In genomic region chr4:150855346-150855745, GRCm38 (mm10) we compare ENCODE assay signal across 7 mouse cellular contexts. TPM values are rescaled to one million over a fixed set of nuclear protein-coding genes. Genes with fewer than 3 reads are reported as not detected.
DNase-seq lines count a peak whose midpoint lies in the region; ATAC-seq and TF ChIP-seq lines count a peak whose summit lies in the region.

No protein-coding gene starts in this region.

- H3K9ac ChIP-seq in lung, embryonic 14.5 days = peak overlapping the region; percentile 92
- H3K9ac ChIP-seq in embryonic facial prominence, embryonic 13.5 days = peak overlapping the region; percentile 97
- peak overlapping the region; percentile 95 for H3K9ac ChIP-seq in hindbrain, embryonic 14.5 days

- H3K27ac ChIP-seq in lung, embryonic 14.5 days (ENCODE audit: low read depth) = peak overlapping the region; percentile 98
- peak overlapping the region; percentile 98 for H3K27ac ChIP-seq in embryonic facial prominence, embryonic 13.5 days
- peak overlapping the region; percentile 98 for H3K27ac ChIP-seq in hindbrain, embryonic 14.5 days
- peak overlapping the region; percentile 98 for H3K27ac ChIP-seq in midbrain, embryonic 10.5 days (replicated peaks)

- no peaks in the 10 kb centered on the region for H3K9me3 ChIP-seq in lung, embryonic 14.5 days (ENCODE audit: low read depth, low read length)
- H3K9me3 ChIP-seq in embryonic facial prominence, embryonic 13.5 days = no peaks in the 10 kb centered on the region
- no peaks in the 10 kb centered on the region for H3K9me3 ChIP-seq in hindbrain, embryonic 14.5 days (ENCODE audit: control insufficient read depth, low read length)
- H3K9me3 ChIP-seq in midbrain, embryonic 10.5 days (replicated peaks) = no peaks in the 10 kb centered on the region

- DNase-seq in lung, embryonic 14.5 days = peak; percentile 52
- no peak for DNase-seq in lung, postnatal 36 days
- DNase-seq in hindbrain, embryonic 14.5 days (ENCODE audit: low spot score) = no peak
- DNase-seq in midbrain, embryonic 10.5 days (ENCODE audit: low spot score) = no peak
- no peak for DNase-seq in T-cell, adult 2 months (ENCODE audit: low spot score)
- DNase-seq in thymus, postnatal 0 days (ENCODE audit: low spot score) = no peak

- H3K27me3 ChIP-seq in lung, embryonic 14.5 days (ENCODE audit: insufficient read depth, low read length) = no peaks in the 10 kb centered on the region
- no peaks in the 10 kb centered on the region for H3K27me3 ChIP-seq in embryonic facial prominence, embryonic 13.5 days
- H3K27me3 ChIP-seq in hindbrain, embryonic 14.5 days (ENCODE audit: control insufficient read depth, insufficient read depth, low read length) = no peaks in the 10 kb centered on the region
- H3K27me3 ChIP-seq in midbrain, embryonic 10.5 days (ENCODE audit: low read depth, poor library complexity, severe bottlenecking) = peaks cover 19% of the 10 kb centered on the region

- WGBS in lung, embryonic 14.5 days = 0% methylated on average over 41 of the region's 43 CpGs
- under 1% methylated on average over 43 of the region's 43 CpGs for WGBS in embryonic facial prominence, embryonic 13.5 days
- under 1% methylated on average over 41 of the region's 43 CpGs for WGBS in hindbrain, embryonic 14.5 days
- WGBS in midbrain, embryonic 10.5 days = under 1% methylated on average over 42 of the region's 43 CpGs

- no peak for TF ChIP-seq CTCF in lung, embryonic 14.5 days (IDR thresholded peaks at IDR 0.05; ENCODE audit: low read depth)

- H3K36me3 ChIP-seq in lung, embryonic 14.5 days (ENCODE audit: insufficient read depth) = no peaks in the 10 kb centered on the region
- H3K36me3 ChIP-seq in embryonic facial prominence, embryonic 13.5 days = no peaks in the 10 kb centered on the region
- H3K36me3 ChIP-seq in hindbrain, embryonic 14.5 days (replicated peaks; ENCODE audit: control insufficient read depth, insufficient read depth) = no peaks in the 10 kb centered on the region
- H3K36me3 ChIP-seq in midbrain, embryonic 10.5 days = no peaks in the 10 kb centered on the region

- H3K4me1 ChIP-seq in lung, embryonic 14.5 days (ENCODE audit: insufficient read depth) = peaks cover 16% of the 10 kb centered on the region
- H3K4me1 ChIP-seq in embryonic facial prominence, embryonic 13.5 days = peaks cover 23% of the 10 kb centered on the region
- peaks cover 13% of the 10 kb centered on the region for H3K4me1 ChIP-seq in hindbrain, embryonic 14.5 days (replicated peaks; ENCODE audit: control insufficient read depth, insufficient read depth, low read length)
- peaks cover 28% of the 10 kb centered on the region for H3K4me1 ChIP-seq in midbrain, embryonic 10.5 days

- H3K4me2 ChIP-seq in lung, embryonic 14.5 days = peak overlapping the region; percentile 77
- peak overlapping the region; percentile 62 for H3K4me2 ChIP-seq in embryonic facial prominence, embryonic 13.5 days
- H3K4me2 ChIP-seq in hindbrain, embryonic 14.5 days (replicated peaks) = peak overlapping the region; percentile 68

- ATAC-seq in lung, embryonic 14.5 days (ENCODE audit: insufficient read depth) = no peak; the same call in 1 of the 2 replicates
- no peak; the same call in none of the 2 replicates for ATAC-seq in embryonic facial prominence, embryonic 13.5 days (ENCODE audit: insufficient number of reproducible peaks, insufficient read depth, low FRiP score, low TSS enrichment, low read depth)
- ATAC-seq in hindbrain, embryonic 14.5 days (ENCODE audit: low FRiP score) = no peak

- peak overlapping the region; percentile 80 for H3K4me3 ChIP-seq in lung, embryonic 14.5 days (ENCODE audit: low read depth, low read length)
- H3K4me3 ChIP-seq in embryonic facial prominence, embryonic 13.5 days = peak overlapping the region; percentile 86
- H3K4me3 ChIP-seq in hindbrain, embryonic 14.5 days (replicated peaks; ENCODE audit: low read length) = peak overlapping the region; percentile 90
- peak overlapping the region; percentile 85 for H3K4me3 ChIP-seq in midbrain, embryonic 10.5 days

RNA-seq across cellular contexts. Expression of gene Errfi1, which starts 1.6 kb away (rescaled TPM):
- 41.5 and 48.3 TPM in 2 replicates for polyA plus RNA-seq in lung, embryonic 14.5 days (2014; fragmentation: Nextera tagmentation; extraction: Ambion mirVana)
- 23.1 and 25.8 TPM in 2 replicates for polyA plus RNA-seq in embryonic facial prominence, embryonic 13.5 days (2015; fragmentation: Nextera tagmentation; extraction: Ambion mirVana)
- polyA plus RNA-seq in hindbrain, embryonic 14.5 days (2014; fragmentation: Nextera tagmentation; extraction: Ambion mirVana) = 36.3 and 39.6 TPM in 2 replicates
- 23.4 and 25.2 TPM in 2 replicates for polyA plus RNA-seq in midbrain, embryonic 10.5 days (2016; fragmentation: Nextera tagmentation; extraction: Ambion mirVana)
- polyA plus RNA-seq in thymus, postnatal 0 days (2015; fragmentation: Nextera tagmentation; extraction: Ambion mirVana) = 15.7 and 16.7 TPM in 2 replicates

RNA-seq across cellular contexts. Expression of gene Park7, which starts 58.9 kb away (rescaled TPM):
- 477 and 500 TPM in 2 replicates for polyA plus RNA-seq in lung, embryonic 14.5 days (2014; fragmentation: Nextera tagmentation; extraction: Ambion mirVana)
- polyA plus RNA-seq in embryonic facial prominence, embryonic 13.5 days (2015; fragmentation: Nextera tagmentation; extraction: Ambion mirVana) = 449 and 477 TPM in 2 replicates
- polyA plus RNA-seq in hindbrain, embryonic 14.5 days (2014; fragmentation: Nextera tagmentation; extraction: Ambion mirVana) = 383 and 392 TPM in 2 replicates
- 456 and 487 TPM in 2 replicates for polyA plus RNA-seq in midbrain, embryonic 10.5 days (2016; fragmentation: Nextera tagmentation; extraction: Ambion mirVana)
- 509 and 526 TPM in 2 replicates for polyA plus RNA-seq in thymus, postnatal 0 days (2015; fragmentation: Nextera tagmentation; extraction: Ambion mirVana)

RNA-seq across cellular contexts. Expression of gene Tnfrsf9, which starts 59.0 kb away (rescaled TPM):
- 0.12 TPM in 1 of 2 replicates, not detected in the other for polyA plus RNA-seq in lung, embryonic 14.5 days (2014; fragmentation: Nextera tagmentation; extraction: Ambion mirVana)
- 0.39 and 0.51 TPM in 2 replicates for polyA plus RNA-seq in embryonic facial prominence, embryonic 13.5 days (2015; fragmentation: Nextera tagmentation; extraction: Ambion mirVana)
- 0.20 and 0.25 TPM in 2 replicates for polyA plus RNA-seq in hindbrain, embryonic 14.5 days (2014; fragmentation: Nextera tagmentation; extraction: Ambion mirVana)
- polyA plus RNA-seq in midbrain, embryonic 10.5 days (2016; fragmentation: Nextera tagmentation; extraction: Ambion mirVana) = 0.21 and 0.33 TPM in 2 replicates
- polyA plus RNA-seq in thymus, postnatal 0 days (2015; fragmentation: Nextera tagmentation; extraction: Ambion mirVana) = 8.5 and 9.6 TPM in 2 replicates
